Mouse (Mus musculus): ENCODE data around the gene Uqcrq.
A peak's percentile ranks its signal among the peaks of the same experiment; 100 is the strongest.

Gene Uqcrq

GRCm38 (mm10) chr11:53430670-53431346 is at the start of gene Uqcrq, which contains the start of gene Gdf9:
Gene Uqcrq (minus strand): TSS chr11:53430831.
Gene Gdf9 (plus strand): TSS chr11:53431023.
- peak; percentile 100 for DNase-seq

GRCm38 (mm10) chr11:53479783-53480301 is 49.2 kb upstream of the Uqcrq start, which contains the start of the genes Gm9945 and Sowaha:
Gene Gm9945 (plus strand): TSS chr11:53480166.
Gene Sowaha (minus strand): TSS chr11:53480274.
- DNase-seq, result peak; percentile 54 to 69

GRCm38 (mm10) chr11:53479171-53479782 is 48.6 kb upstream of the Uqcrq start:
- no peak for DNase-seq

GRCm38 (mm10) chr11:53478383-53479170 is 47.9 kb upstream of the Uqcrq start:
- DNase-seq, result no peak

GRCm38 (mm10) chr11:53477833-53478232 is 47.2 kb upstream of the Uqcrq start:
- DNase-seq, result no peak

- no peak for DNase-seq
Observed at GRCm38 (mm10) chr11:53475620-53476019, 45.0 kb upstream of the Uqcrq start.

- no peak for DNase-seq
Observed at GRCm38 (mm10) chr11:53472709-53473108, 42.1 kb upstream of the Uqcrq start.

- DNase-seq, result peak; percentile 84 to 87
Observed at GRCm38 (mm10) chr11:53469968-53470695, 39.5 kb upstream of the Uqcrq start, which contains the start of gene Gm9837. Gene Gm9837 (minus strand): TSS chr11:53470479.

- no peak for DNase-seq
Observed at GRCm38 (mm10) chr11:53469294-53469967, 38.8 kb upstream of the Uqcrq start.

- DNase-seq, result peak; percentile 68 to 73
Observed at GRCm38 (mm10) chr11:53466231-53466971, 35.8 kb upstream of the Uqcrq start.

GRCm38 (mm10) chr11:53463551-53464424 is 33.2 kb upstream of the Uqcrq start:
- DNase-seq, result no peak

GRCm38 (mm10) chr11:53461727-53462126 is 31.1 kb upstream of the Uqcrq start:
- peak in 1 of 2 experiments; percentile 13 for DNase-seq

- DNase-seq, result no peak
Observed at GRCm38 (mm10) chr11:53460192-53460591, 29.6 kb upstream of the Uqcrq start.

- DNase-seq, result no peak
Observed at GRCm38 (mm10) chr11:53458996-53459395, 28.4 kb upstream of the Uqcrq start.

- no peak for DNase-seq
Observed at GRCm38 (mm10) chr11:53457372-53457954, 26.8 kb upstream of the Uqcrq start.

- DNase-seq, result peak; percentile 73 to 75
Observed at GRCm38 (mm10) chr11:53456474-53457371, 26.1 kb upstream of the Uqcrq start, which contains the start of the genes Gm10447 and Shroom1. Gene Gm10447 (minus strand): TSS chr11:53457110. Gene Shroom1 (plus strand): TSS chr11:53457205.

GRCm38 (mm10) chr11:53453031-53453430 is 22.4 kb upstream of the Uqcrq start:
- DNase-seq, result no peak

- no peak for DNase-seq
Observed at GRCm38 (mm10) chr11:53452396-53452795, 21.8 kb upstream of the Uqcrq start.

All from lung, adult 18-20 months (tissue).